Mouse (Mus musculus): ENCODE results near the gene Nbl1.

DNA sequence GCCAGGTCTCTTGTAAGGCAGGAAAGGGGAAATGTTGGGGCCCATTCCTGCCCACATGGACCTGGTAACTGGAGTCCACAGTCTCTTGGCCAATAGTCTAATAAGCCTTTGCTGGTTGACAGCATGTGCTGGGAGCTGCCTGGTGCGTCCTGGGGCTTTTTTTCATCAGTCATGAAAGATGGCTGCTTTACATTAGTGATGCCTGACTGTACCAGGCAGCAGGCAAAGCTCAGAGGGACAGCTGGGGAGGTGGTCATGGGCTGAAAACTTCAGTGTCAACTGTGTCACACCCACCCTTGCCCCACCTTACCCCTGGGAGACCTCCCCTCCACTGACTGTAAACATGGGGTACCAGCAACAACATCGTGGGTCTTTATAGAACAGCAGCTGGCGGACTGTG, 37.0 kb downstream of the Nbl1 start:
- TF ChIP-seq CTCF (IDR thresholded peaks at IDR 0.05; ENCODE audit: extremely low read depth, insufficient read length, insufficient replicate concordance, low read depth, low read length) (no peak), POLR2A (IDR thresholded peaks at IDR 0.05; ENCODE audit: low read depth, low read length) (no peak)
